Mouse (Mus musculus) intestine, embryonic 16.5 days (tissue): ENCODE measurements around the gene Wdr92. TPM values are rescaled to one million over a fixed set of nuclear protein-coding genes. Genes with fewer than 3 reads are reported as not detected.

Source experiments
- polyA plus RNA-seq: library from polyadenylated mRNA; unstranded; fragments of >200 nt; fragmentation: Nextera tagmentation; extraction: Ambion mirVana; gene quantifications from 2 replicates; pipeline ENCODE4 v1.2.1, GENCODE M21; 2015

Wdr92 gene
- polyA plus RNA-seq, 1 experiment from 2014 or later, result 25.3 TPM

Other genes starting within 250 kb of the Wdr92 start
- gene Fbxo48, start 230.7 kb upstream of the Wdr92 start, polyA plus RNA-seq, result 0.79 and 1.2 TPM in 2 replicates
- gene Cnrip1, start 130.5 kb upstream of the Wdr92 start, polyA plus RNA-seq, result 20.4 and 22.6 TPM in 2 replicates
- 2.2 TPM in 2 replicates for gene Plek, start 129.7 kb upstream of the Wdr92 start, polyA plus RNA-seq
- gene Ppp3r1, start 22.8 kb upstream of the Wdr92 start, polyA plus RNA-seq, result 88.2 and 90.5 TPM in 2 replicates
- gene Pno1, start 29.5 kb downstream of the Wdr92 start, polyA plus RNA-seq, result 66.9 and 76.8 TPM in 2 replicates
- 104 and 105 TPM in 2 replicates for gene C1d, start 75.5 kb downstream of the Wdr92 start, polyA plus RNA-seq